Mouse (Mus musculus): ENCODE measurements around the gene Gm20431.

DNA sequence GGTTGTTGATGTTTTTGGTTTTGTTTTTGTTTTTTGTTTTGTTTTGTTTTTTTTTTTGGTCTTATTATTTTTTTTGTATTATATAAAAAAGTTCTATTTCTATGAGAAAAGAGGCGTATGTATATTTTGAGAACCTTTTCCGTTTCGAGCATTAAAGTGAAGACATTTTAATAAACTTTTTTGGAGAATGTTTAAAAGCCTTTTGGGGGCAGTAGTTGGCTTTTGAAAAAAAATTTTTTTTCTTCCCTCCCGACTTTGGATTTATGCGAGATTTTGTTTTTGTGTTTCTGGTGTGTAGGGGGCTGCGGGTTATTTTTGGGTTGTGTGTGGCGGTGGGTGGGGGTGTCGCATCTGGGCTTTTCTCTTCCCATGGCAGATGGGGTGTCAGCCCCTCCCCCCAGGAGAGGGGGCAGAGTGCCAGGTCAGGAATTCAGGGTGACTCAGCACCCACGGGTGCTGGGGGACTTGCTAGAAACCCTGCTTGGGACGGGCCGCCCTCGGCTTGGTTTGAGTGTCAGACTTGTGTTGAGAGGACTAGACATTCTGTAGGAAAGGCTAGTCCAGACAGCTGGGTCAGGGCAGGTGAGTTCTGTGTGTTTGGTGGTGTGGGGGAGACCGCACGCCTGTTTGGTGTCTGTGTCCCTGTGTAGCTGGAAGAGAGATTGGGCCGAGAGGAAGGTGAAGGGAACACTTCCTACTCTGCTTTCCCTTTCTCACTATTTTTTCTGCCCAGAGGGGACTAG is 29.1 kb upstream of the Gm20431 start:
- TF ChIP-seq POLR2A (IDR thresholded peaks at IDR 0.05; ENCODE audit: borderline replicate concordance, insufficient read depth, low read length): no peak
- no peak for TF ChIP-seq CTCF (IDR thresholded peaks at IDR 0.05; ENCODE audit: borderline replicate concordance, insufficient read depth, low read depth, low read length)

All from cerebellum, adult 2 months (tissue).